Mouse (Mus musculus): ENCODE measurements at regions not wholly inside any gene's neighbourhood (a gene's known extent, or its start where the extent isn't known, plus 50 kb on each side); places are given as distances from the start of the nearest gene placed in this dataset.

GRCm38 (mm10) chr3:150435818-150436607 is 1001.7 kb upstream of the Adgrl4 start:
- Histone ChIP-seq H3K4me3 (ENCODE audit: low read depth, low read length) (no peak overlapping the region), H3K4me1 (ENCODE audit: control insufficient read depth, insufficient read depth, low read length) (no peaks in the 10 kb centered on the region), H3K27me3 (replicated peaks; ENCODE audit: control insufficient read depth, insufficient read depth, low read length) (no peaks in the 10 kb centered on the region), H3K9me3 (ENCODE audit: control insufficient read depth, low read length) (no peaks in the 10 kb centered on the region), H3K9ac (ENCODE audit: low read depth, low read length) (no peak overlapping the region), H3K4me2 (ENCODE audit: low read depth, low read length) (no peak overlapping the region), H3K36me3 (ENCODE audit: control insufficient read depth, insufficient read depth, low read length) (no peaks in the 10 kb centered on the region), H3K27ac (replicated peaks; ENCODE audit: low read depth, low read length) (no peak overlapping the region)
- DNase-seq (ENCODE audit: low spot score): no peak
- no peak for ATAC-seq (ENCODE audit: low read depth)
- 93% methylated on average over 6 of the region's 6 CpGs for WGBS
